Mouse (Mus musculus) midbrain, embryonic 14.5 days (tissue): Measurements from ENCODE around the gene Katnb1. TPM values are rescaled to one million over a fixed set of nuclear protein-coding genes. Genes with fewer than 3 reads are reported as not detected.

ENCODE experiments used
- ATAC-seq: fragments of 200-750 bp; cut with Nextera tagmentation; 2 replicates; pipeline ENCODE4 v1.8.0; 2017; ENCODE audit warnings: moderate number of reproducible peaks, moderate library complexity; ENCODE audit not compliant: low FRiP score, low TSS enrichment
- DNase-seq: peaks from one replicate; pipeline ENCODE4 v3.0.0-alpha.2; 2015
- H3K27ac ChIP-seq: fragments of 300-500 bp; sonication (generic); replicated peaks from 2 replicates; pipeline ENCODE4 v1.5.1; 2014; ENCODE audit warnings: mild to moderate bottlenecking, low read depth, low read length, moderate library complexity
- H3K27me3 ChIP-seq: fragments of 300-500 bp; sonication (generic); 2 replicates; pipeline ENCODE4 v1.6.1; 2014; ENCODE audit warnings: low read length, control low read depth, mixed read lengths; ENCODE audit not compliant: control insufficient read depth, insufficient read depth
- H3K36me3 ChIP-seq: fragments of 300-500 bp; sonication (generic); 2 replicates; pipeline ENCODE4 v1.6.1; 2014; ENCODE audit warnings: low read length, control low read depth; ENCODE audit not compliant: control insufficient read depth, insufficient read depth
- H3K4me1 ChIP-seq: fragments of 300-500 bp; sonication (generic); 2 replicates; pipeline ENCODE4 v1.6.1; 2014; ENCODE audit warnings: mild to moderate bottlenecking, antibody characterized with exemption, low read length, control low read depth; ENCODE audit not compliant: control insufficient read depth, insufficient read depth
- H3K4me2 ChIP-seq: fragments of 300-500 bp; sonication (generic); 2 replicates; pipeline ENCODE4 v1.6.1; 2014; ENCODE audit warnings: mild to moderate bottlenecking, low read length, moderate library complexity
- H3K4me3 ChIP-seq: fragments of 300-500 bp; sonication (generic); replicated peaks from 2 replicates; pipeline ENCODE4 v1.5.1; 2014; ENCODE audit warnings: low read depth, low read length
- H3K9ac ChIP-seq: fragments of 300-500 bp; sonication (generic); replicated peaks from 2 replicates; pipeline ENCODE4 v1.6.1; 2014; ENCODE audit warnings: mild to moderate bottlenecking, low read length, moderate library complexity
- H3K9me3 ChIP-seq: fragments of 300-500 bp; sonication (generic); 2 replicates; pipeline ENCODE4 v1.6.1; 2016; ENCODE audit warnings: low read length, control low read depth, mixed read lengths; ENCODE audit not compliant: control insufficient read depth
- WGBS: fragments of 180-500 bp; shearing (Covaris S2); extraction: QIAGEN DNeasy Blood & Tissue Kit; methylation state at CpG from one replicate; pipeline ENCODE4 v1.1.7; 2014; 5-methylcytosine and 5-hydroxymethylcytosine counted together
- polyA plus RNA-seq: library from polyadenylated mRNA; unstranded; fragments of >200 nt; fragmentation: Nextera tagmentation; extraction: Ambion mirVana; gene quantifications from 2 replicates; pipeline ENCODE4 v1.2.1, GENCODE M21; 2014

Gene Katnb1
- polyA plus RNA-seq, 1 experiment from 2014 or later, result 42.4 TPM

- Histone ChIP-seq H3K9me3 (no peaks in the 10 kb centered on the region), H3K4me1 (no peaks in the 10 kb centered on the region), H3K9ac (no peak overlapping the region), H3K4me2 (no peak overlapping the region), H3K27me3 (no peaks in the 10 kb centered on the region), H3K36me3 (peaks cover 40% of the 10 kb centered on the region), H3K4me3 (no peak overlapping the region), H3K27ac (no peak overlapping the region)
- no peak for ATAC-seq
- WGBS, result 85% methylated on average over 13 of the region's 13 CpGs
- no peak for DNase-seq
Measured at GRCm38 (mm10) chr8:95107306-95107705, 26.3 kb downstream of the Katnb1 start.

DNA sequence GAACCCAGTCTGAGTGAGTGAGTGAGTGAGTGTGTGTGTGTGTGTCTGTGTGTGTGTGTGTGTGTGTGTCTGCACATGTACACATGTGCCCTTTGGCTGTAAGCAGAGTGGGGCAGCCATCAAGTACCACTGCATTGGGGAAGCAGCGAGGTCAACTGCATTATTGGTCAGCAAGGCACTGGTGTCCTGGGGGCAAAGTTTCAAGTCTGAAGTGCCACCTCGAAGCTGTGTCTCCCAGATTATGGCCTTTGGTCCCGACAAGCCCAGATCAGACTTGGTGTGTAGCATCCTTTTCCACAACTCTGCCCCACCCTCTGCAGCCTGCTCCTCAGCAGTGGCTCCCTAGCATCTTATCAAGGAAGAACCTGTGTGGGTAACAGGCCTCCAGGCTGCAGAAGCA is 31.6 kb downstream of the Katnb1 start:
- H3K9ac ChIP-seq, result no peak overlapping the region
- no peak overlapping the region for H3K27ac ChIP-seq
- ATAC-seq, result no peak
- no peak overlapping the region for H3K4me3 ChIP-seq
- 95% methylated on average over 3 of the region's 3 CpGs for WGBS
- no peaks in the 10 kb centered on the region for H3K27me3 ChIP-seq
- no peak overlapping the region for H3K4me2 ChIP-seq
- DNase-seq, result no peak
- H3K36me3 ChIP-seq, result peaks cover 16% of the 10 kb centered on the region; the same call in 1 of the 2 replicates
- H3K4me1 ChIP-seq, result no peaks in the 10 kb centered on the region
- H3K9me3 ChIP-seq, result no peaks in the 10 kb centered on the region

- no peak for ATAC-seq
Measured at GRCm38 (mm10) chr8:95113108-95113507, 32.1 kb downstream of the Katnb1 start.

DNA sequence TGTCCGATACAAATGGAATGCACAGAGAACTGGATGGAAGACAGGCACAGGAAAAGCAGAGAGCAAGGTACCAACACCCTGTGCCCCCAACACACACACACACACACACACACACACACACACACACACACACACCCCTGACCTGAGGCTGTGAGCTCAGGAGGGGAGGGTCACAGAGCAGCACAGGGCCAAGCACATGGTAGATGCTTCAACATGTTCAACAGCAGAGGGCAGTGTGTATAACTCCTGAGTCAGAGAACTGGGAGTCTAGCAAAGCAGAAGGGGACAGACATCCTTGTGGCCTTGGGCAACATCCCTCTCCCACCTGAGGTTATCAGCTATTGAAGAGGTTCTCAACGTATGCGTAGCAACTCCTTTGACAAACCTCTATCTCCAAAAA is 32.8 kb downstream of the Katnb1 start:
- Histone ChIP-seq H3K4me2 (no peak overlapping the region), H3K27me3 (no peaks in the 10 kb centered on the region), H3K9me3 (no peaks in the 10 kb centered on the region), H3K36me3 (0 out of 2 replicates have a peak, but pooled peaks cover 7% of the 10 kb centered on the region), H3K27ac (no peak overlapping the region), H3K4me3 (no peak overlapping the region), H3K9ac (no peak overlapping the region), H3K4me1 (no peaks in the 10 kb centered on the region)
- DNase-seq, result peak; percentile 85
- ATAC-seq, result peak; percentile 48; the same call in 1 of the 2 replicates
- 67% methylated on average over 3 of the region's 3 CpGs for WGBS

More at GRCm38 (mm10) chr8:95113108-95113507, 32.1 kb downstream of the Katnb1 start:
- Histone ChIP-seq H3K4me2 (no peak overlapping the region), H3K27me3 (no peaks in the 10 kb centered on the region), H3K27ac (no peak overlapping the region), H3K4me3 (no peak overlapping the region), H3K9me3 (no peaks in the 10 kb centered on the region), H3K9ac (no peak overlapping the region), H3K36me3 (0 out of 2 replicates have a peak, but pooled peaks cover 10% of the 10 kb centered on the region), H3K4me1 (no peaks in the 10 kb centered on the region)
- WGBS, result 76% methylated on average over 4 of the region's 4 CpGs
- no peak for DNase-seq

GRCm38 (mm10) chr8:95123455-95123854 is 42.5 kb downstream of the Katnb1 start:
- WGBS, result 88% methylated on average over 5 of the region's 5 CpGs
- Histone ChIP-seq H3K4me3 (no peak overlapping the region), H3K36me3 (peaks cover 3% of the 10 kb centered on the region; the same call in 1 of the 2 replicates), H3K4me2 (no peak overlapping the region), H3K27me3 (no peaks in the 10 kb centered on the region), H3K27ac (no peak overlapping the region), H3K9me3 (no peaks in the 10 kb centered on the region), H3K4me1 (no peaks in the 10 kb centered on the region), H3K9ac (no peak overlapping the region)
- DNase-seq (no peak), ATAC-seq (no peak)

DNA sequence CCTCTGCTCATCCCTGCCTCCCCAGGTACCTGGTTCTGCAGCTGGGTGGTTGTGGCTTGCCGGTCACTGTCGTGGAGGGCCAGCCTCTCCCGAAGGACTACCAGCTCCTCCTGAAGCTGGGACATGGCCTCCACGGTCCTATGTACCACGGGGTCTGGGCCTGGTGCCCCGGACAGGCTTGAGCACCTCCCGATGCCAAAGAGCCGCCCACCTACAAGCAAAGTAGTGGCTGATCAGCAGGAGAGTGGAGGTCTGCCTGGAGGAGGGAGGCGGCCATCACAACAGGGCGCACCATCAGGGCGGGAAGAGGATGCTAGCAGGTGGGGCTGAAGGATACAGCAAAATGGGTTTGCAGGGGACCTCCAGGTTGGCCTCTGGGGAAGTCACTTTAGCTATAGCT is 45.5 kb downstream of the Katnb1 start:
- WGBS, result 88% methylated on average over 11 of the region's 11 CpGs
- Histone ChIP-seq H3K4me3 (no peak overlapping the region), H3K4me1 (no peaks in the 10 kb centered on the region), H3K27me3 (no peaks in the 10 kb centered on the region), H3K9ac (no peak overlapping the region), H3K27ac (no peak overlapping the region), H3K9me3 (no peaks in the 10 kb centered on the region), H3K4me2 (no peak overlapping the region), H3K36me3 (peaks cover 3% of the 10 kb centered on the region; the same call in 1 of the 2 replicates)
- DNase-seq (no peak), ATAC-seq (no peak)

DNA sequence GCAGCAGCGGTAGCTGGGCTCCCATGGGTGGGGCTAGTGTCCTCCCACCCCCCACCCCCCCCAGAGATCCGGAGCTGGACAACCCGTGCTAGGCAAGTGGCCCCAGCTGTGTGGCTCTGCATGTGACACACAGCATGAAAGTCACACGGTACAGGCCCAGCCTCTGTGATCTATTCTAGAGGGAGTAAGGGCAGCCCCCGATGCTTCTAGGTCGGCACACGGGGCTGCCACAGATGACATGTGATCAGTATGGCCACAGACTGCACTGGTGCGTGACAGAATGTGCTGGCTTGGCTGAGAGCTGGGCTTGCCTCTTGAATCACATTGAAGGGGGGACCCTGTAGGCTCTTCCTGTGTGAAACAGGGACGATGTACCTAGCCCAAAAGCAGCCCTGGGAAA is 46.7 kb downstream of the Katnb1 start:
- DNase-seq (no peak), ATAC-seq (no peak)
- no peaks in the 10 kb centered on the region for H3K27me3 ChIP-seq
- no peaks in the 10 kb centered on the region for H3K9me3 ChIP-seq
- no peak overlapping the region for H3K4me3 ChIP-seq
- WGBS, result 57% methylated on average over 9 of the region's 9 CpGs
- no peak overlapping the region for H3K4me2 ChIP-seq
- no peaks in the 10 kb centered on the region for H3K4me1 ChIP-seq
- H3K27ac ChIP-seq, result no peak overlapping the region
- peaks cover 3% of the 10 kb centered on the region; the same call in 1 of the 2 replicates for H3K36me3 ChIP-seq
- H3K9ac ChIP-seq, result no peak overlapping the region

- no peaks in the 10 kb centered on the region for H3K4me1 ChIP-seq
- no peak for ATAC-seq
- H3K36me3 ChIP-seq, result peaks cover 7% of the 10 kb centered on the region
- no peak overlapping the region for H3K27ac ChIP-seq
- H3K4me3 ChIP-seq, result no peak overlapping the region
- 92% methylated on average over 11 of the region's 11 CpGs for WGBS
- H3K27me3 ChIP-seq, result no peaks in the 10 kb centered on the region
- H3K9me3 ChIP-seq, result no peaks in the 10 kb centered on the region
- no peak for DNase-seq
- no peak overlapping the region for H3K9ac ChIP-seq
- no peak overlapping the region for H3K4me2 ChIP-seq
Measured at GRCm38 (mm10) chr8:95128750-95129260, 47.8 kb downstream of the Katnb1 start.

- Histone ChIP-seq H3K27ac (no peak overlapping the region), H3K4me1 (no peaks in the 10 kb centered on the region)
- DNase-seq, result no peak
Measured at GRCm38 (mm10) chr8:95130966-95131537, 50.1 kb downstream of the Katnb1 start.

More at GRCm38 (mm10) chr8:95130966-95131537, 50.1 kb downstream of the Katnb1 start:
- peaks cover 7% of the 10 kb centered on the region for H3K36me3 ChIP-seq
- no peaks in the 10 kb centered on the region for H3K9me3 ChIP-seq
- no peak overlapping the region for H3K4me2 ChIP-seq
- H3K9ac ChIP-seq, result no peak overlapping the region
- no peaks in the 10 kb centered on the region for H3K27me3 ChIP-seq
- no peak overlapping the region for H3K4me3 ChIP-seq
- WGBS, result 67% methylated on average over 15 of the region's 15 CpGs
- no peak for ATAC-seq
